Mouse (Mus musculus) forebrain, embryonic 15.5 days (tissue): ENCODE measurements at regions not wholly inside any gene's neighbourhood (a gene's known extent, or its start where the extent isn't known, plus 50 kb on each side); places are given as distances from the start of the nearest gene placed in this dataset.
A peak's percentile ranks its signal among the peaks of the same experiment; 100 is the strongest.

Experiments used
- ATAC-seq: fragments of 200-750 bp; cut with Nextera tagmentation; replicated peaks from 2 replicates; pipeline ENCODE4 v1.8.0; 2017; ENCODE audit warnings: mild to moderate bottlenecking, moderate TSS enrichment, moderate library complexity
- H3K27ac ChIP-seq: fragments of 300-500 bp; sonication (generic); replicated peaks from 2 replicates; pipeline ENCODE4 v1.5.1; 2015; ENCODE audit warnings: mild to moderate bottlenecking, inconsistent platforms
- H3K27me3 ChIP-seq: fragments of 300-500 bp; sonication (generic); 2 replicates; pipeline ENCODE4 v1.6.1; 2015; ENCODE audit warnings: inconsistent platforms
- H3K36me3 ChIP-seq: fragments of 300-500 bp; sonication (generic); 2 replicates; pipeline ENCODE4 v1.6.1; 2015; ENCODE audit warnings: mild to moderate bottlenecking, inconsistent platforms
- H3K4me1 ChIP-seq: fragments of 300-500 bp; sonication (generic); 2 replicates; pipeline ENCODE4 v1.6.1; 2015; ENCODE audit warnings: inconsistent platforms
- H3K4me2 ChIP-seq: fragments of 300-500 bp; sonication (generic); replicated peaks from 2 replicates; pipeline ENCODE4 v1.6.1; 2015; ENCODE audit warnings: mild to moderate bottlenecking, inconsistent platforms
- H3K4me3 ChIP-seq: fragments of 300-500 bp; sonication (generic); 2 replicates; pipeline ENCODE4 v1.5.1; 2015; ENCODE audit warnings: mild to moderate bottlenecking, inconsistent platforms
- H3K9ac ChIP-seq: fragments of 300-500 bp; sonication (generic); replicated peaks from 2 replicates; pipeline ENCODE4 v1.6.1; 2015; ENCODE audit warnings: mild to moderate bottlenecking, inconsistent platforms
- H3K9me3 ChIP-seq: fragments of 300-500 bp; sonication (generic); 2 replicates; pipeline ENCODE4 v1.6.1; 2016; ENCODE audit warnings: inconsistent platforms
- WGBS: fragments of 180-500 bp; shearing (Covaris S2); methylation state at CpG from one replicate; pipeline ENCODE4 v1.1.7; 2015; ENCODE audit warnings: mixed read lengths; 5-methylcytosine and 5-hydroxymethylcytosine counted together

DNA sequence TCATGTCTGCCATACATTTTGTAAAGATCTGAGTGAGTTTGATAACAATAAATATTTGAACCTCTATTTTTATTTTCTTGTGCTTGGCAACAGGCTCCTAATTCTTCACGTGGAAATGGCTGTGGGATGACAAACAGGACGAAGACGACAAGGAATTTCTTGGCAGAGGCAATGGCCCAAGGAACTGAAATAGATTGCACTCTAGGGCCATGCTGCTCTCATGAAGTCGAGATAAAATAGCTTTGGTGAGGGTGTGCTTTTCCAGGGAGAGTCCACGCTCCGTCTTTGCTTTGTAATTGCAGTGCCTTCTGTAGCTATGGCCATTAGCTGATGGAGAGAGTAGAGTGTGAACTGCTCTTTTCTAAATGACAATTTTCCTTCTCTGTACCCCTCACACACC lies 50.9 kb upstream of the 1810046K07Rik start:
- H3K9me3 ChIP-seq, result no peaks in the 10 kb centered on the region
- H3K4me3 ChIP-seq, result no peak overlapping the region
- no peak for ATAC-seq
- H3K4me1 ChIP-seq, result no peaks in the 10 kb centered on the region
- WGBS, result 84% methylated on average over 6 of the region's 6 CpGs
- H3K4me2 ChIP-seq, result no peak overlapping the region
- no peak overlapping the region for H3K27ac ChIP-seq
- no peaks in the 10 kb centered on the region for H3K27me3 ChIP-seq
- H3K9ac ChIP-seq, result no peak overlapping the region
- no peaks in the 10 kb centered on the region for H3K36me3 ChIP-seq

DNA sequence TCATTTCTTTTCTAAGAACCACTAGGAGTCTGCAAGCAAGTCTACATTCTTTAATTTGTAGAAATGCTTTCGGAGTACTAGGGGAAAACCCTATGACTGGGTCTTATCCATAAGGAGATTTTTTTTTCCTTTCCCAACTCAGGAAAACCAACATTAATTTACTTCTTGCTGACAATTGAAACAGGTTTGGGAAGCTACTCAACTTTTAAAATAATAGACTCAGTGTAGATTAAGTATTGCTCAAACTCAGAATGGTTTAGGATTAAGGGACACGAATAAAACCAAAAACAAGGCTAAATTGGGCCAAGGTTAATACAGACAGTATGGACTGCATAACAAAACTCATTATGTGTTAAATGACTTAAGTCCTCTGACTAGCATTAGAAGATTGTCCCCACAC lies 65.2 kb upstream of the 1810046K07Rik start:
- H3K4me3 ChIP-seq, result no peak overlapping the region
- H3K36me3 ChIP-seq, result no peaks in the 10 kb centered on the region
- no peaks in the 10 kb centered on the region for H3K27me3 ChIP-seq
- H3K9ac ChIP-seq, result no peak overlapping the region
- 68% methylated on average over 2 of the region's 2 CpGs for WGBS
- no peak overlapping the region for H3K27ac ChIP-seq
- H3K4me2 ChIP-seq, result no peak overlapping the region
- ATAC-seq, result no peak
- H3K9me3 ChIP-seq, result no peaks in the 10 kb centered on the region
- peaks cover 11% of the 10 kb centered on the region; the same call in 1 of the 2 replicates for H3K4me1 ChIP-seq

GRCm38 (mm10) chr9:51394372-51394771 lies 65.7 kb upstream of the 1810046K07Rik start:
- no peak overlapping the region for H3K9ac ChIP-seq
- WGBS, result 37% methylated on average over 9 of the region's 9 CpGs
- peak overlapping the region; percentile 38; the same call in 1 of the 2 replicates for H3K27ac ChIP-seq
- H3K27me3 ChIP-seq, result no peaks in the 10 kb centered on the region
- peak; percentile 57; the same call in 1 of the 2 replicates for ATAC-seq
- no peaks in the 10 kb centered on the region for H3K36me3 ChIP-seq
- no peak overlapping the region for H3K4me3 ChIP-seq
- H3K4me2 ChIP-seq, result peak overlapping the region; percentile 20
- peaks cover 11% of the 10 kb centered on the region; the same call in 1 of the 2 replicates for H3K4me1 ChIP-seq
- H3K9me3 ChIP-seq, result no peaks in the 10 kb centered on the region

- Histone ChIP-seq H3K4me2 (no peak overlapping the region), H3K36me3 (no peaks in the 10 kb centered on the region), H3K27me3 (no peaks in the 10 kb centered on the region), H3K27ac (no peak overlapping the region), H3K4me1 (peaks cover 11% of the 10 kb centered on the region; the same call in 1 of the 2 replicates), H3K4me3 (no peak overlapping the region), H3K9ac (no peak overlapping the region), H3K9me3 (no peaks in the 10 kb centered on the region)
- 92% methylated on average over 3 of the region's 3 CpGs for WGBS
- ATAC-seq, result no peak
Measured at GRCm38 (mm10) chr9:51396801-51397200, 68.1 kb upstream of the 1810046K07Rik start.

DNA sequence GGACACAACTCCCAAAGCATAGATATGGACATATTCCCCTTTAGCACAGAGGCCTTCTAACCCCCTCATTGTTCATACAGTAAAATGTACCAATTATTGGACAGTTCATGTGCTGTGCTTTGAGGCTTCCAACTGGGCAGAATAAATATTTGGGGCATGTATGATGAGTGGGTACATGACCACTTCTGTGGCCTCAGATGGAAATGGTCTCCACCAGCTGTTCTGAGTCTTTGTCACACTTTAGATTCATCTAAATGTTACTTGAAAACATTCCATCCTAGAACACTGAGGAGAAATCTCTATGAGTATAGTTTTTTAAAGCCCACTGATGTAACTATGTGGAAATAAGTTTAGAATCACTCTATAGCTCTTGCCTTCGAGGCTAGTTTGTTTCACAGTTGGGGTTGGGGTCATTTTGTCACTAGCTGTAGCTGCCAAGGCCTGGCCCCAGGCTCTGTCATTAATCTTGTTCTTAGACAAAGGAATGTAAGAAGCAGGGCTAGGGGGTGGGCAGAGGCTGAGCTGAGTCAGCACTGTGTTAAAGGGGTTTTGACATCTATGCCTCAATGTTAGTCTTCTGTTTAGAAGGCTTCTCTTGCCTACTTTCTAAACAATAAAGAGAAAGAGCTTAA lies 69.0 kb upstream of the 1810046K07Rik start:
- ATAC-seq, result no peak
- no peak overlapping the region for H3K4me2 ChIP-seq
- no peaks in the 10 kb centered on the region for H3K9me3 ChIP-seq
- no peak overlapping the region for H3K9ac ChIP-seq
- H3K4me3 ChIP-seq, result no peak overlapping the region
- H3K4me1 ChIP-seq, result peaks cover 11% of the 10 kb centered on the region; the same call in 1 of the 2 replicates
- no peaks in the 10 kb centered on the region for H3K27me3 ChIP-seq
- no peaks in the 10 kb centered on the region for H3K36me3 ChIP-seq
- no peak overlapping the region for H3K27ac ChIP-seq
- WGBS, result 6% methylated on average over 1 of the region's 1 CpGs

DNA sequence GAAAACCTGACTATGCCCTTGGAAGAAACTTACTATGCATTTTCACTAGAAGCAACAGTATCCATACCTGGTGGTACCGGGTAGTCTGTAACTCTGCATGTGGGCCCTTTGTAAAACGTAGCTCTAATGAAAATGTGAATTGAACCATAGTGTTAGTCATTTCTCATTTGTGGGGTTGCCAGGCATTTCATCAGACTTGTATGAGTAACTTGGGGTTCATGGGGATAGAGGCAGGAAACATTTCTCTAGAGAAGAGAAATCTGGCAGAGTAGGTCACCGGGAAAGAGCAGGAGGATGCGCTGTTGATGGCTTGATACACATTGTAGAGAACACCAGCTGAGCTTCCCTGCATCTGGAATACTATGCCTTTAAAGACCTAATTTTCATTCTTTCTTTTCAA lies 70.2 kb upstream of the 1810046K07Rik start:
- Histone ChIP-seq H3K4me3 (no peak overlapping the region), H3K27me3 (no peaks in the 10 kb centered on the region), H3K4me1 (peaks cover 9% of the 10 kb centered on the region; the same call in 1 of the 2 replicates), H3K9me3 (no peaks in the 10 kb centered on the region), H3K36me3 (no peaks in the 10 kb centered on the region), H3K4me2 (no peak overlapping the region), H3K9ac (no peak overlapping the region), H3K27ac (no peak overlapping the region)
- ATAC-seq, result no peak
- 88% methylated on average over 4 of the region's 4 CpGs for WGBS

GRCm38 (mm10) chr9:51399356-51399755 lies 70.6 kb upstream of the 1810046K07Rik start:
- H3K9ac ChIP-seq, result no peak overlapping the region
- WGBS, result 70% methylated on average over 4 of the region's 4 CpGs

GRCm38 (mm10) chr9:51401779-51402178 lies 73.1 kb upstream of the 1810046K07Rik start:
- Histone ChIP-seq H3K27ac (no peak overlapping the region), H3K9me3 (no peaks in the 10 kb centered on the region), H3K27me3 (no peaks in the 10 kb centered on the region), H3K9ac (no peak overlapping the region), H3K36me3 (no peaks in the 10 kb centered on the region), H3K4me2 (no peak overlapping the region), H3K4me3 (no peak overlapping the region), H3K4me1 (no peaks in the 10 kb centered on the region)
- 92% methylated on average over 3 of the region's 3 CpGs for WGBS
- no peak for ATAC-seq

More at GRCm38 (mm10) chr9:51399356-51399755, 70.6 kb upstream of the 1810046K07Rik start:
- Histone ChIP-seq H3K36me3 (no peaks in the 10 kb centered on the region), H3K9me3 (no peaks in the 10 kb centered on the region), H3K4me3 (no peak overlapping the region), H3K27ac (no peak overlapping the region), H3K27me3 (no peaks in the 10 kb centered on the region), H3K4me1 (peaks cover 5% of the 10 kb centered on the region; the same call in 1 of the 2 replicates), H3K4me2 (no peak overlapping the region)
- no peak for ATAC-seq

DNA sequence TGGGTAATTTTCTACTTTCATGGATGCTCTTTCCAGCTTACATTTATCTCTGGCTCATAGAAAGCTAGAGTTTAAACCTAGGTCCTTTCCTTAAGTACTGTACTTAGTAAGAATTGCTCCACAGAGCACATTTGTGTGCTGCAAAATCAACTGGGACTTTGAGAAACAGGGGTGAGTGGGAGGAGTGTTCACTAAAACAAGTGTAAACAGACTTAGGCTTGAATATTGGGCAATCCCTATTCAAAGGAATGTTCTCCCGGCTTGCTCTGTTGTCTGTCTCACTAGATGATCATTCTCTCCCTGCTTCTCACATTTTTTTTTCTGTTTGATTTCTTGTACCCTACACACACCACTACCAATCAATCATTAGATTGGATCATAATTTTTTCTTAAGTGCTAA lies 79.3 kb upstream of the 1810046K07Rik start:
- ATAC-seq, result no peak
- H3K36me3 ChIP-seq, result no peaks in the 10 kb centered on the region
- 63% methylated on average over 1 of the region's 1 CpGs for WGBS

DNA sequence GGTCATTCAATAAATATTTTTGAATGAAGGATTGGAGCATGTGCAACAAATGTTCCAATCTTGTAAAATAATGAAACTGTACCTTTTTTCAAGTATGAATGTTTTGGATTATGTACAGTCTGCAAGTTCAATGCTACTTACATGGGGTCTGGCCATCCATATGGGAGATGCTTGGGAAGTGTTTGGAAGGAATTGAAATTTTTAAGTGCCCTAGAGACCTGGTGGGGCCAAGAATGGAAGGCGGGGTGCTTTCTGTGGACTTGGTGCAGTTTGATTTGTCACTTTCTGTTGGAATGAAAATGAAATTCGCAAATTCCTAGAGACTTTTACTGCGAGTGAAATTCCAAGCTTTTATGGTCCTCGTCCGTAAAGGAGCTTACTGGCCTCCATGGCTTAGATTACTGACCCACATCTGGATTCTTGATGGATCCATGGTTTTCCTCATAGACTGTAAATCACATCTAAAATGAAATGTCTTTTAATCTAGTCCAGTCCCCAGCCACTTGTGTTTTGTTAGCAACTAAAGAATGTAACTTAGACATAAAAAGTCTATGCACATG lies 90.3 kb upstream of the 1810046K07Rik start:
- no peak overlapping the region for H3K9ac ChIP-seq
- no peaks in the 10 kb centered on the region for H3K27me3 ChIP-seq
- H3K4me3 ChIP-seq, result no peak overlapping the region
- 94% methylated on average over 5 of the region's 5 CpGs for WGBS
- H3K4me1 ChIP-seq, result no peaks in the 10 kb centered on the region
- no peak overlapping the region for H3K27ac ChIP-seq
- ATAC-seq, result no peak
- H3K9me3 ChIP-seq, result no peaks in the 10 kb centered on the region
- H3K36me3 ChIP-seq, result no peaks in the 10 kb centered on the region
- no peak overlapping the region for H3K4me2 ChIP-seq

More for the DNA sequence above, 79.3 kb upstream of the 1810046K07Rik start:
- Histone ChIP-seq H3K4me2 (no peak overlapping the region), H3K27me3 (no peaks in the 10 kb centered on the region), H3K4me1 (no peaks in the 10 kb centered on the region), H3K9ac (no peak overlapping the region), H3K27ac (no peak overlapping the region), H3K9me3 (no peaks in the 10 kb centered on the region), H3K4me3 (no peak overlapping the region)

GRCm38 (mm10) chr9:51422553-51422952 lies 93.8 kb upstream of the 1810046K07Rik start:
- Histone ChIP-seq H3K9ac (no peak overlapping the region), H3K27me3 (no peaks in the 10 kb centered on the region), H3K4me2 (no peak overlapping the region), H3K4me3 (no peak overlapping the region), H3K4me1 (no peaks in the 10 kb centered on the region), H3K9me3 (no peaks in the 10 kb centered on the region), H3K36me3 (no peaks in the 10 kb centered on the region), H3K27ac (no peak overlapping the region)
- ATAC-seq, result no peak
- WGBS, result 67% methylated on average over 3 of the region's 3 CpGs

GRCm38 (mm10) chr9:51423341-51423740 lies 94.6 kb upstream of the 1810046K07Rik start:
- no peak for ATAC-seq
- H3K4me1 ChIP-seq, result no peaks in the 10 kb centered on the region
- 81% methylated on average over 4 of the region's 4 CpGs for WGBS
- H3K36me3 ChIP-seq, result no peaks in the 10 kb centered on the region
- no peak overlapping the region for H3K27ac ChIP-seq
- H3K9ac ChIP-seq, result no peak overlapping the region
- H3K9me3 ChIP-seq, result no peaks in the 10 kb centered on the region
- H3K27me3 ChIP-seq, result no peaks in the 10 kb centered on the region
- H3K4me3 ChIP-seq, result no peak overlapping the region
- H3K4me2 ChIP-seq, result no peak overlapping the region

DNA sequence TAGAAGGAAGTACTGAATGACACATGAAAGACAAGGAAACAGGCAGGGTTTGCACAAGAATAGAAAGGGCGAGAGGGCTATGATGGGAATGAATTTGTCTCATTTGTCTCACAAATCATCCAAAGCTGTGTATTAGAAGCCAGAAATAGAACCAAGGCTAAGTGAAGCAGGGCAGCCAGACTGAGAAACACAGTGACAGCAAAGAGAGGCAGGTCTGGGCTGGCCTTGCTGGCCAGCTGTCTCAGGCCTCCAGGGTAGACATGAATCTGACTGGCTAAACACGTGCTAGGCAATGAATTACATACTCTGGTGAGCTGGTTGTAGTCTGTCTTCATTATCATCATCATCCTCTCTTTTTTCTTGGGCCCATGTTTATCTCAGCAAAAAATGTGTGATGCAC lies 101.7 kb upstream of the 1810046K07Rik start:
- Histone ChIP-seq H3K27me3 (no peaks in the 10 kb centered on the region), H3K9me3 (no peaks in the 10 kb centered on the region), H3K4me3 (no peak overlapping the region), H3K27ac (no peak overlapping the region), H3K9ac (no peak overlapping the region), H3K4me1 (no peaks in the 10 kb centered on the region), H3K4me2 (no peak overlapping the region), H3K36me3 (no peaks in the 10 kb centered on the region)
- WGBS, result 72% methylated on average over 2 of the region's 2 CpGs
- ATAC-seq, result no peak
